Mouse (Mus musculus): ENCODE data around the gene Abhd5. TPM values are rescaled to one million over a fixed set of nuclear protein-coding genes. Genes with fewer than 3 reads are reported as not detected.

Abhd5 gene
- polyA plus RNA-seq, 1 experiment from 2014 or later, result 24.3 TPM

DNA sequence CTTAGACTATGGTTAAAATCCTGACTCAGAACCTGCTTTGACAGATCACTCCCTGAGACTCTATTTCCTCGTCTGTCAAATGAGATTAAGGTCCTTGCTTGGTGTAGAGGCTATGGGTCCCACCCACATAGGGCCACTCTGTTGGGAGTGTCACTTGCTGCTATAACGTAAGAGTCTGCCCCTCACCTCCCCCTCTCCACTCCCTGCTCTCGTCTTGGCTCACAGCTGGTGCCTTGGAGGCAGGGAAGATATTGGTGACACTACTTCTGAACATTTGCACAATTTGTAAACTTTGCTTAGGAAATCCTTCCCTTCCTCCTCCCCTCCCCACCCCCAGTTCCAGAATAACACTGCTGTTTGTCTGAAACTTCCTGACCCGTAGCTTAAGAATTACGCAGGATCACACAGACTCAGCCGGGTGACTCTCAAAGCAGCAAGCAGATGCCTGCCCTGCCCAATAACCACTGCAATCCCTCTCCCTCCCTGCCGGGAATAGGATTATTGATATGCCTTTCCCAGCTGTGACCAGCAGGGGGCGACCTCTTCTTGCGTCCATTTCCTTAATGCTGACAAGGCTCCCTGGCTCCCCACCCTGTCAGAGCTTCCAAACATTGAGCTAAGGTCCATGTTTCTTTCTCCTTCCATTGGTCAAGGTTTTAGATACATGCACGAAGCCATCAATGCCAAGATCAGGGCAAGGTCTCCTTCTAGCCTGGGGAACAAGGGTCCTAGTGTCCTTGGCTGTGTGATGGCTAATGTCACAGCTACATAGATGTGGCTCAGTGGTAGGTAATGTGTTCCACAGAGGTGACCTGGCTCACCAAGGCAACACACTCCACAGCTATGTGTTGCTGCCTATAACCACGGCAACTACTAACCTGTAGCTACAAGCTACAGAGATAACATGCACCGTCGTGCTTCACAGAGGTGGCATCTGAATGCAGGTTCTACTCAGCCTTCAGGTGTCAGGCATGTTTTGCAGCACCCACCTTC, 69.7 kb downstream of the Abhd5 start:
- Histone ChIP-seq H3K27me3 (peaks cover 6% of the 10 kb centered on the region; the same call in 1 of the 2 replicates), H3K36me3 (no peaks in the 10 kb centered on the region), H3K4me1 (replicated peaks) (peaks cover 13% of the 10 kb centered on the region), H3K27ac (replicated peaks) (no peak overlapping the region), H3K4me3 (no peak overlapping the region), H3K9me3 (peaks cover 3% of the 10 kb centered on the region; the same call in 1 of the 2 replicates), H3K4me2 (no peak overlapping the region), H3K9ac (0 out of 2 replicates have a peak overlapping the region, but pooled peaks have one; percentile 38)
- ATAC-seq (ENCODE audit: low read depth), result peak; percentile 30; the same call in 1 of the 2 replicates
- WGBS, result 27% methylated on average over 13 of the region's 13 CpGs

DNA sequence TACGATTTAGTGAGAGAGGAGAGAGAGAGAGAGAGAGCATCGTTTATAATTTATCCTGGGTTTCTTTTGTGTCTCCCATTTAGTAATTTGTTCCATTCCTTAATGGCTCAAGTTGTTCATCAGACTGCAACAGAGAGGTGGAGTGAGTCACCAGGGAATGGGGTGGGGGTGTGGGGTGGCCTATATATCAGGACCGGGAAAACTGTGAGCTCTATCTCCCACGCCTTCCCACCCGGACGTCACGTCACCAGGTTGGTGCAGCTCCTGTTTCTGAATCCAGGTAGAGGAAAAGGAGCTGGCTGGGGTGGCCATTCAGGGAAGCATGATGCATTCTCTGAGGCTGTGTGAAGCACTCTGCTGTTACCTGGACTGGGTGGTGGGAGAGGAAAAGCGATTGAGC, 70.5 kb downstream of the Abhd5 start:
- Histone ChIP-seq H3K4me2 (no peak overlapping the region), H3K36me3 (no peaks in the 10 kb centered on the region), H3K9me3 (peaks cover 3% of the 10 kb centered on the region; the same call in 1 of the 2 replicates), H3K4me1 (replicated peaks) (peaks cover 5% of the 10 kb centered on the region), H3K27ac (replicated peaks) (no peak overlapping the region), H3K4me3 (no peak overlapping the region), H3K27me3 (peaks cover 6% of the 10 kb centered on the region; the same call in 1 of the 2 replicates), H3K9ac (no peak overlapping the region)
- WGBS, result 84% methylated on average over 8 of the region's 8 CpGs
- ATAC-seq (ENCODE audit: low read depth), result no peak

DNA sequence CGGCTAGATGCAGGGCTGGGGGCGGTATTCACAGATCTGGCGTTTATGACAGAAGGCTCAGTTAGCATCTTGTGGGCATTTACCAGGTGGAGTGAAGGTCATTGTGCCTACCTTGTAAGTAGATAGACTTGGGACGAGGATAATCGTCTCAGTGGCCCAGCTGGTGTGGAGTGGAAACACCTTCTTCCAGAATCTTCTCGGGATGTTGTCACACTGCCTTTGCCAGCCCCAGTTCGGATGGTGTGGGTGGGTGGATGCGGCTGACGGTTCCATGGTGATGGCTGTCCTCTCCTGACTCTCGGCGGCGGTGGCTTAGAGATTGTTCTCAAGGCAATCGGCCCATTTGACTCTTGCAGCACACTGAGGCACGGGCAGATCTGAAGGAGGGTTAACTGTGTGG, 71.3 kb downstream of the Abhd5 start:
- Histone ChIP-seq H3K36me3 (no peaks in the 10 kb centered on the region), H3K4me2 (no peak overlapping the region), H3K9ac (no peak overlapping the region), H3K4me3 (no peak overlapping the region), H3K27me3 (peaks cover 6% of the 10 kb centered on the region; the same call in 1 of the 2 replicates), H3K27ac (replicated peaks) (no peak overlapping the region), H3K9me3 (peaks cover 3% of the 10 kb centered on the region; the same call in 1 of the 2 replicates), H3K4me1 (replicated peaks) (no peaks in the 10 kb centered on the region)
- ATAC-seq (ENCODE audit: low read depth), result no peak
- 88% methylated on average over 14 of the region's 14 CpGs for WGBS

DNA sequence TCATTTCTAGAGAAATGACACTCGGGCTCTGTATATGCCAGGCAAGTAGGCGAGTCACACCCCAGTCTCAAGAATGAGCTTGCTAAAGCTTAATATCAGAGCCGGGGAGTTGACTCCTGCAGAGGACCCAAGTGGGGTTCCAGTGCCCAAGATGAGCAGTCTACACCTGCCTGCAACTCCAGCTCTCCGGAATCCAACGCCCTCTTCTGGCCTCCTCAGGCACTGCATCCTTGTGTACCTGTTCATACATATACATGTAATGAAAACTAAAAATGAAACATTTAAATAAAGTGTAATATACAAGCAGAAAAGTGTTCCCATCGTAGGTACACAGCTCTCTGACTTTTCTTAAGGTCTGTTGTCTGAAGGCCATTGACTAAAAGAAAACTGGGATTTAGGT, 71.7 kb downstream of the Abhd5 start:
- H3K4me2 ChIP-seq, result no peak overlapping the region
- no peaks in the 10 kb centered on the region for H3K36me3 ChIP-seq
- no peak overlapping the region for H3K9ac ChIP-seq
- no peak overlapping the region for H3K4me3 ChIP-seq
- peaks cover 6% of the 10 kb centered on the region; the same call in 1 of the 2 replicates for H3K27me3 ChIP-seq
- H3K4me1 ChIP-seq (replicated peaks), result no peaks in the 10 kb centered on the region
- no peak for ATAC-seq (ENCODE audit: low read depth)
- H3K9me3 ChIP-seq, result peaks cover 3% of the 10 kb centered on the region; the same call in 1 of the 2 replicates
- H3K27ac ChIP-seq (replicated peaks), result no peak overlapping the region
- 63% methylated on average over 6 of the region's 6 CpGs for WGBS

DNA sequence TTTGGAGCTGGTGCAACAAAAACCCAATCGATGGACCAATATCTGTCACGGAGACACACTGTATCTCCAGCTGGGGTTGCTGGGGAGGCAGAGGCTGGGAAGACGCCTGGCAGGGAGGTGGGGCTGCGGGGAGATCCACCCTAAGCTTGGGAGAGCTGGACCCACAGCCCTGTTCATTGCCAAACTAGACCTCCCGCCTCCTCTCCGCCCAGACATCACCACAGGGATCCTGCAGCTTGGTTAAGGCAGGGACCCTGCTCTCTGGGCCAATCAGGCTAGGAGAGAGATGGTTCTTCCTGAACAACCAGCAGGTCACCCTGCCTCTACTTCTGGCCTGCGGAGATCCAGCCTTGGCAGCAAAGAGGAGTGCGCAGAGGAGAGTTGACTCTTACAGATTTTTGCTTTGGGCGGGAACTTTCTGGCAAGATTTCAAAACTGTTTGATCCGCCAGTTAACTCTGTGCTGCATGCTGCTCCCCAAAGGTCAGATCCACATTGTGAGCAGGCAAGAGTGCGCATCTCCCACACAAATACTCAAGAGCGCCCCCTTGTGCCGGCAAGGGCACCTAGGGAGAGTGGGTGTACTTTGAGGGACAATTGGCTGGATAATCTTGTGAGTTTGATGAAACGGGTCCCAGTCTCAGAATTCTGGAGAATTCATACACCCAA, 73.7 kb downstream of the Abhd5 start:
- H3K27me3 ChIP-seq, result peaks cover 4% of the 10 kb centered on the region; the same call in 1 of the 2 replicates
- no peak overlapping the region for H3K9ac ChIP-seq
- WGBS, result 53% methylated on average over 14 of the region's 14 CpGs
- H3K4me1 ChIP-seq (replicated peaks), result peaks cover 10% of the 10 kb centered on the region; the same call in 1 of the 2 replicates
- H3K9me3 ChIP-seq, result no peaks in the 10 kb centered on the region
- no peak overlapping the region for H3K4me2 ChIP-seq
- no peak overlapping the region for H3K4me3 ChIP-seq
- H3K36me3 ChIP-seq, result no peaks in the 10 kb centered on the region
- no peak overlapping the region for H3K27ac ChIP-seq (replicated peaks)
- ATAC-seq (ENCODE audit: low read depth), result no peak

DNA sequence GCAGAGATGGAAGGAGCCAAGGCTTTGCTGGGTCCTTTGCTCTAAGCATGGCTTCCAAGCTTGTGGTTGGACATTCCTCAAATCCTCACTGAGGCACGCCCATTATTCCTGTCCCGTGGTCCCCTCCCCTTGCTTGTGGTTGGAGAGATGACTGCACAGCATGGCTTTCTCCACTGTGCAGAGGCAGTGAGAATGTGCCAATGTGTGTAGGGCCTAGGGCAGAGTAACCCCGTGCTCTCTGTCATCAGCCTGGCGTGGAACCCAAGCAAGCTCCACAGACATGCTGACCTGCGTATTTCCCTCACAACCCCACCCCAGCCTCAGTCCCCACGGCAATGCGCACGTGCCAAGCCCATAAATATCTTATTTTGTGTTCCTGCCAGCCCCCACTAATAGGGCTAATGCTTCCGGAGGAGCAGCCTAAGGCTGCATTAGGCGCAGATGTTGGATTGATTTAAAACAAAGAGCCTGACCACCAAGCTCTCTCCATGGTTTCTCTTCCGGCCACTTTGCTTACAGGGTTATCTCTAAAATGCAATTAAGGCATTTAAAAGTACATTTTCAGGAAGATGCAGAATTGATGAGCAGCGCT, 77.7 kb downstream of the Abhd5 start:
- peak; percentile 50; the same call in 1 of the 2 replicates for ATAC-seq (ENCODE audit: low read depth)
- Histone ChIP-seq H3K4me1 (replicated peaks) (peaks cover 10% of the 10 kb centered on the region; the same call in 1 of the 2 replicates), H3K4me2 (no peak overlapping the region), H3K27me3 (no peaks in the 10 kb centered on the region), H3K9ac (no peak overlapping the region), H3K4me3 (no peak overlapping the region), H3K9me3 (no peaks in the 10 kb centered on the region), H3K27ac (replicated peaks) (peak overlapping the region; percentile 52; the same call in 1 of the 2 replicates), H3K36me3 (no peaks in the 10 kb centered on the region)
- 66% methylated on average over 12 of the region's 12 CpGs for WGBS

DNA sequence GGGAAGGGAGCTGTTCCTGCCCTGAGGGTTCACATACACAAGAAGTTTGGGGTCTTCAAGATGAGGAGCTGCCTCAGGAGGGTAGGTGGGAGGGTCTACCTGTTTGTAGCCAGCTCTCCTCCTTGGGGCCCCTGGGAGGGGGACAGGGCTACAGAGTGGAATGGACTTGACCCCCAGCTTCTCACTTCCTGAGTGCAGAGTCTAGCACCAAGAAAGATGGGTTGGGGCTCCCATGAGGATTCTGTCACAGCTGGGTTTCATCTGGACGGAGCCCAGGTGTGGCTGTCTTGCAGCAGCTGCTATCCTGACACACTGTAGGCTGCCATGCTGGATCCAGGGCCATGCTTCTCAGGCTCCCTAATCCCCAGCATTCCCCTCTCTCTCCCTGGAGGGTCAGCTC, 78.3 kb downstream of the Abhd5 start:
- H3K9me3 ChIP-seq, result no peaks in the 10 kb centered on the region

More for the DNA sequence above, 78.3 kb downstream of the Abhd5 start:
- WGBS, result 76% methylated on average over 1 of the region's 1 CpGs
- Histone ChIP-seq H3K4me2 (no peak overlapping the region), H3K27me3 (no peaks in the 10 kb centered on the region), H3K27ac (replicated peaks) (0 out of 2 replicates have a peak overlapping the region, but pooled peaks have one; percentile 42), H3K36me3 (no peaks in the 10 kb centered on the region), H3K9ac (no peak overlapping the region), H3K4me1 (replicated peaks) (peaks cover 10% of the 10 kb centered on the region; the same call in 1 of the 2 replicates), H3K4me3 (no peak overlapping the region)
- no peak; the same call in 1 of the 2 replicates for ATAC-seq (ENCODE audit: low read depth)

Other genes starting within 250 kb of the Abhd5 start
- 60.2 and 62.8 TPM in 2 replicates for gene Snrk, start 234.3 kb upstream of the Abhd5 start, polyA plus RNA-seq (2015; fragmentation: Nextera tagmentation; extraction: Ambion mirVana)
- 52.1 and 52.8 TPM in 2 replicates for gene Ano10, start 57.2 kb upstream of the Abhd5 start, polyA plus RNA-seq (2015; fragmentation: Nextera tagmentation; extraction: Ambion mirVana)

Measured in neural tube, embryonic 13.5 days (tissue).